Comparison of ENCODE assay signal across 8 mouse cellular contexts in the genomic region with DNA sequence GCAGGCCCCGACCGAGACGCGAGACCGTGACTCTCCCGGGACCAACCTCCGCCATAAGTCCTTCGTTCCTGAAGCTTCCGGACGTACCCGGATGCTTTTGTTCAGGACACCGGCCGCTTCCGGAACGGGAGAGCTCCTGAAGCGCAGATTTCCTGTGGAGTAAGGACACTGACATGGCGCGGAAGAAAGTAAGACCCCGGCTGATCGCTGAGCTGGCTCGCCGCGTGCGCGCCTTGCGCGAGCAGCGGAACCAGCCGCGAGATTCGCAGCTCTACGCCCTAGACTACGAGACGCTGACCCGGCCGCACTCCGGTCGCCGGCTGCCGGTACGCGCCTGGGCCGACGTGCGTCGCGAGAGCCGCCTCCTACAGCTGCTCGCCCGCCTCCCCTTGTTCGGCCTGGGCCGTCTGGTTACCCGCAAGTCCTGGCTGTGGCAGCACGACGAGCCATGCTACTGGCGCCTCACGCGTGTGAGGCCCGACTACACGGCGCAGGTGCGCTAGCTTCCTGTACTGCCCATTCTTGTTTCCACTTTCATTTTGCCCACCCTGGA. TPM values are rescaled to one million over a fixed set of nuclear protein-coding genes. Genes with fewer than 3 reads are reported as not detected.
DNase-seq lines count a peak whose midpoint lies in the region; ATAC-seq lines count a peak whose summit lies in the region.

A gene (minus strand): TSS at position 93 of the 553 bp plus-strand sequence.
A gene (plus strand): TSS at position 122 of the 553 bp plus-strand sequence.

- DNase-seq in adrenal gland, adult 2 months = peak; percentile 89
- peak; percentile 94 for DNase-seq in embryo, embryonic 10.5 days (ENCODE audit: low spot score)
- DNase-seq in gastrocnemius, postnatal 14 days = peak; percentile 83
- DNase-seq in induced T-regulatory cell, adult 2 months (ENCODE audit: low read depth) = peak; percentile 91
- DNase-seq in left cerebral cortex, postnatal 14 days (ENCODE audit: low spot score in 2 of 2) = peak; percentile 86 to 87
- DNase-seq in right cerebral cortex, postnatal 14 days = peak; percentile 82
- DNase-seq in yolk sac, embryonic 10.5 days (ENCODE audit: low spot score) = peak; percentile 85

- intact Hi-C loops in gastrocnemius, postnatal 14 days (cut with DNase I; ENCODE audit: low total_unique reads) = no loop called here
- intact Hi-C loops in left cerebral cortex, postnatal 14 days (cut with DNase I) = no loop called here

- ATAC-seq in megakaryocyte-erythroid progenitor cell, adult 5-6 weeks (replicated peaks; ENCODE audit: low FRiP score, low TSS enrichment, poor library complexity, severe bottlenecking) = peak; percentile 39

RNA-seq across cellular contexts. Expression of the first gene that starts in this region (rescaled TPM):
- 10 to 100 TPM; 39.9 to 48.0 TPM for total RNA-seq in adrenal gland, adult 2 months (2021)
- polyA plus RNA-seq in adrenal gland, adult 2 months (2012; rRNA removed) = 58.3 and 58.4 TPM in 2 replicates
- 10 to 100 TPM; 13.9 to 14.5 TPM for total RNA-seq in gastrocnemius, postnatal 14 days (2021)
- 10 to 100 TPM; 58.1 to 61.6 TPM for total RNA-seq in left cerebral cortex, postnatal 14 days (2021)
- 9.1 and 11.8 TPM in 2 replicates for total RNA-seq in megakaryocyte-erythroid progenitor cell, adult 5-6 weeks (2014; fragmentation: Nextera tagmentation)
- 13.7 and 15.2 TPM in 2 replicates for total RNA-seq in megakaryocyte-erythroid progenitor cell, adult 5-6 weeks (2017)

RNA-seq across cellular contexts. Expression of the second gene that starts in this region (rescaled TPM):
- total RNA-seq in adrenal gland, adult 2 months (2021) = 100 to 1,000 TPM; 130 to 150 TPM
- 547 and 570 TPM in 2 replicates for polyA plus RNA-seq in adrenal gland, adult 2 months (2012; rRNA removed)
- 100 to 1,000 TPM; 118 to 120 TPM for total RNA-seq in gastrocnemius, postnatal 14 days (2021)
- total RNA-seq in left cerebral cortex, postnatal 14 days (2021) = 10 to 100 TPM; 67.5 to 73.1 TPM
- total RNA-seq in megakaryocyte-erythroid progenitor cell, adult 5-6 weeks (2014; fragmentation: Nextera tagmentation) = 63.9 and 78.3 TPM in 2 replicates
- 31.3 and 37.6 TPM in 2 replicates for total RNA-seq in megakaryocyte-erythroid progenitor cell, adult 5-6 weeks (2017)

Comparison
In these comparisons a context has a peak if more than half of its experiments do, and no peak if none do; other contexts are left out.
1. Peak in every context shown above with its lines: DNase-seq and ATAC-seq.